Mouse (Mus musculus): Measurements from ENCODE around the gene Rps27l. TPM values are rescaled to one million over a fixed set of nuclear protein-coding genes. Genes with fewer than 3 reads are reported as not detected.

The Rps27l gene
- total RNA-seq, 2 experiments from 2014 or later, result 34.2 to 39.5 TPM

- TF ChIP-seq CTCF (IDR thresholded peaks at IDR 0.05), result no peak
- no peak overlapping the region for H3K4me3 ChIP-seq
- H3K27ac ChIP-seq, result peak overlapping the region; percentile 68
- no peak for DNase-seq (ENCODE audit: extremely low spot score in 1 of 2, low spot score in 2 of 2)
- intact Hi-C loops (cut with DNase I), result loop anchor here (10.0 kb wide), 1 partner anchor 475 kb away; the partner anchor contains the start of gene Fbxl22
Measured at GRCm38 (mm10) chr9:66989581-66989980, 43.7 kb downstream of the Rps27l start.

- Histone ChIP-seq H3K27ac (peak overlapping the region; percentile 24; the same call in 1 of the 2 replicates), H3K4me3 (no peak overlapping the region)
- no peak for DNase-seq (ENCODE audit: extremely low spot score in 1 of 2, low spot score in 2 of 2)
- TF ChIP-seq CTCF (IDR thresholded peaks at IDR 0.05), result no peak
- intact Hi-C loops (cut with DNase I), result no loop called here
Measured at GRCm38 (mm10) chr9:66990046-66990445, 44.2 kb downstream of the Rps27l start.

DNA sequence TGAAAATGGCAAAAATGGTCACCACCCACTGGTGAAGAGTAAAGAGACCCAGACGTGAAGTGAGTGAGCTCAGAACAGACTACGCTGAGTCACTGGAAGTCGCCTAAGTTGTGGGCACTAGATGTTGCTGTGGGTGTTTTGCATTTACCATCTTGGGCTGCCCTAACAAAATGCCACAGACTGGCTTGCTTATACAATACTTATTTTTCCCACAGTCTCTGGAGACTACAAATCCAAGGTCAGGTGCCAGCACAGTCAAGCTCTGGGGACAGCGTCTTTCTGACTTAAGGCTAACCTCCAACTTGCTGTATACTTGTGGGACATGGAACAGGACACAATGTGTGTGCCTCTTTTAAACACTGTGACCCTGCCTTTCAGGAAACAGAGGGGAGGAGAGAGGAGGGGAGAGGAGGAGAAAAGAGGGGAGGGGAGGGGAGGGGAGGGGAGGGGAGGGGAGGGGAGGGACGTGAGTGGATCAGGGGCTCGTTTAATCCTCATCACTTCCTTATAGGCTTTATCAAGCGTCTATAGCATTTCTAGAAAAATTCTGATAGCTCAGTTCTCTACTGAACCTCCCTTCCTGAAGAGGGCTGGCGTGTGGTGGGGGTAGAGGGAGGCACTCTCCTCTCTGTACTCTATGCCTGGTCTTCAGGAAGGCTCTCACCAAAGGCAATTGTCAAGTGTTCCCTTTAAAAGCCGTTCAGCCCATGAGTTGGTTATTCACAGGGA lies 45.3 kb downstream of the Rps27l start:
- H3K27ac ChIP-seq, result no peak overlapping the region
- DNase-seq (ENCODE audit: extremely low spot score in 1 of 2, low spot score in 2 of 2), result no peak
- H3K4me3 ChIP-seq, result no peak overlapping the region
- intact Hi-C loops (cut with DNase I), result no loop called here
- no peak for TF ChIP-seq CTCF (IDR thresholded peaks at IDR 0.05)

DNA sequence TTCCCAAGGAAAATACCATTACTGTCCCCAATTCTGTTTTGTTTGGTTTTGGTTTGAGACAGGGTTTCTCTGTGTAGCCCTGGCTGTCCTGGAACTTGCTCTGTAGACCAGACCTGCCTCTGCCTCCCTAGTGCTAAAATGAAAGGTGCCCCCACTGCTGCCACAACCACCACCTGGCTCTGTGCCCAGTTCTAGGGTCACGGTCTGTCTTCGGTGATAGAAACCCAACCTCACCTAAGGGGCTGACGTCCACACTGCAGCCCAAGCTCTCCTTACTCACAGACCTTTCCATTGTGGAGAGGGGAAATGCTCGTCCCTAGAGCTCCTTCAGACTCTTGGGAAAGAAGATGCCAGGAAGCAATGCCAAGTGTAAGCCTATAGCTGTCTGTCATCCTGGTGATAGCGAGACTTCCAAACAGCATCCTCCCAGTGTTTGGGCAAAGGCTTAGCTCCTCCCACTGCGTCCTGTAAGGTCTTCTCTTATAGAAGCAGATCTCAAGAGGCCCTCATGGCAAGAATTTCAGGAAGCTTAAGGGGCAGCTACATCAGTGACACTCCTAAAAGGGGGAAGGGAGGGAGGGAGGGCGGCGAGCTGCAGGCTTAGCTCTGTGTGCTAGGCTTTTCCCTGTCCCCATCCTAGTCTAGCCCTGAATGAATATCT lies 46.0 kb downstream of the Rps27l start:
- no peak for DNase-seq (ENCODE audit: extremely low spot score in 1 of 2, low spot score in 2 of 2)
- intact Hi-C loops (cut with DNase I), result no loop called here
- H3K4me3 ChIP-seq, result no peak overlapping the region
- TF ChIP-seq CTCF (IDR thresholded peaks at IDR 0.05), result no peak
- H3K27ac ChIP-seq, result no peak overlapping the region

Other genes starting within 250 kb of the Rps27l start
- 10 to 100 TPM; 17.4 to 19.2 TPM for gene Car12, start 232.4 kb upstream of the Rps27l start, total RNA-seq (2021)
- gene Aph1b, start 150.6 kb upstream of the Rps27l start, total RNA-seq (2021), result 10 to 100 TPM; 17.0 to 22.3 TPM
- under 1 TPM; 0.23 to 0.44 TPM for gene Gm10647, start 149.0 kb upstream of the Rps27l start, total RNA-seq (2021)
- 1 to 10 TPM; 5.8 TPM for gene Aph1c, start 111.4 kb upstream of the Rps27l start, total RNA-seq (2021)
- 10 to 100 TPM; 30.7 to 32.1 TPM for gene Rab8b, start 26.4 kb upstream of the Rps27l start, total RNA-seq (2021)
- gene Lactb, start 29.4 kb downstream of the Rps27l start, total RNA-seq (2021), result 10 to 100 TPM; 18.8 to 21.7 TPM
- gene Tpm1, start 103.3 kb downstream of the Rps27l start, total RNA-seq (2021), result 100 to 1,000 TPM; 223 to 236 TPM

Data from left cerebral cortex, adult 2 months (tissue).